Mouse (Mus musculus) thymus, postnatal 0 days (tissue): ENCODE measurements around the gene Arhgef3. TPM values are rescaled to one million over a fixed set of nuclear protein-coding genes. Genes with fewer than 3 reads are reported as not detected.
A peak's percentile ranks its signal among the peaks of the same experiment; 100 is the strongest.

Source experiments
- DNase-seq: peaks from one replicate; pipeline ENCODE4 v3.0.0-alpha.2; 2015; ENCODE audit warnings: low spot score
- polyA plus RNA-seq: library from polyadenylated mRNA; unstranded; fragments of >200 nt; fragmentation: Nextera tagmentation; extraction: Ambion mirVana; gene quantifications from 2 replicates; pipeline ENCODE4 v1.2.1, GENCODE M21; 2015

Gene Arhgef3
- polyA plus RNA-seq, 1 experiment from 2014 or later, result 24.1 TPM

DNA sequence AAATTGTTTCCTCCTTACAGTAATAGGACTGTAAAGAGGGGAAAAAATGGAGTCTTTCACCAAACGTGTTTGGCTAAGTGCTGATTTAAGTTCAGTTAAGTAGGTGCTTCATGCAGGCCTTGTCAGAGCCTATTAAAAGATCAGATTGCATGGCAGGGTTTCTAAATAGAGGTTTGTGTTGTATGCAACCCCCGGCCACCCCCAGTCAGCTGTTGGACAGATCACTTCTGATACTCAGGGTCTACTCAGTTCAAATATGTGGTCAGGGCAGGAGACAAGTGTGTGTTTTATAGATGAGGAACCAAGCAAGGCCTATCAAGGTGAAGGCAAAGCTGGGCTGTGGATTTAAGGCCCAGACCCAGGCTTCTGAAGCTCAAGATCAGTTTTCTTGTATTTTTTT lies 44.1 kb downstream of the Arhgef3 start:
- no peak for DNase-seq

DNA sequence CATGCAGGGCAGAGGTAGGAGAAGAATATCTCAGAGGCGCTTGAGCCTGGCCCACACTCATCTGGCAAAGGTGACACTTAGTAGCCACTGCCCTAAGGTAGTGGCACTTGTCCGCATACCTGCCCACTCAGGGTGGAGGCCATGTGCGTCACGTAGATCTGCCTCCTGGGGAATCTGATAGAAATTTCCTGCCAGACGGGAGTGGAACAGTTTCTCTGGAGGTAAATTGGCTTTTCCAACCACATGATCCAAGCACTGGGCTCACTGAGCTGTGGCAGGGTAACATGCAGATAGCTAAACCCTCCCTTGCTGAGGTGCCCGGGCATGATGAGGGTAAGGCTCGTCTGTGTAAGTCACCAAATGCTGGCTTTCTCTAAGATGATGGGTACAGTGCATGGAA lies 46.1 kb downstream of the Arhgef3 start:
- no peak for DNase-seq

DNA sequence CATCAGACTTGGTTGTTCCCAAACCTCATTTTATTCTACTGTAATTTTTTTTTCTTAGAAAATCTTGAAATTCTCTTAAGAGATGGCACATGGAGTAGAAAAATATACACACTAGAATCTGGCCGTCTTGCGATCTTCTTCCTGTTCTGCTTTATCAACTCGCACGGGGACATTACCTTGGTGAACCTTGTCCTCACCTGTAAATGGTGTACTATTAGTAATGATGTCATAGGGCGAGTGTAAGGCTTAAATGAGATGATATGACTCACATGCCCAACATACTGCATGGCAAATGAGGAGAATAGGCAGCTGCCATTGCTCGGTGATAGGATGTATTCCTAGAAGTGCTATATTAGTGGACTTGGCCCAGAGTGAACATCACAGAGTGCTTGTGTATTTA lies 49.9 kb downstream of the Arhgef3 start:
- DNase-seq, result no peak

DNA sequence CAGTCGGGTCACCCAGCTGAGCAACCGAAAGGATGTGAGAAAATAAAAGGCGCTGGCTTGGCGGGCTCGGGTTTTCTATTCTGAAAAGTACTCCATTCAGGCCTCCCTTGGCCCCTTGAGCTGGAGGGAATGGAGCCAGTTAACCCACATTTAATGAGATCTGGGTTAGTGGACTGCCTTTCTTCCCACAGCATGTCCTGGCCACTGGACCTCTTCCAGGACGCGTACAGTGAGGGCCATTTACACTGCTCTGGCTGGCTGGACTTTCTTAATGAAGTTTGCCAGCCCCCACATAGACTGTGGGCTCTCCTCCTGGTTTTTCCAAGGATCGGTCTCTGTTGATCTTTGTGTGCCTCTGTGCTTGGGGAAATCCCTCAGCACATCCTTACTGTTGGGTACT lies 52.1 kb downstream of the Arhgef3 start:
- no peak for DNase-seq

DNA sequence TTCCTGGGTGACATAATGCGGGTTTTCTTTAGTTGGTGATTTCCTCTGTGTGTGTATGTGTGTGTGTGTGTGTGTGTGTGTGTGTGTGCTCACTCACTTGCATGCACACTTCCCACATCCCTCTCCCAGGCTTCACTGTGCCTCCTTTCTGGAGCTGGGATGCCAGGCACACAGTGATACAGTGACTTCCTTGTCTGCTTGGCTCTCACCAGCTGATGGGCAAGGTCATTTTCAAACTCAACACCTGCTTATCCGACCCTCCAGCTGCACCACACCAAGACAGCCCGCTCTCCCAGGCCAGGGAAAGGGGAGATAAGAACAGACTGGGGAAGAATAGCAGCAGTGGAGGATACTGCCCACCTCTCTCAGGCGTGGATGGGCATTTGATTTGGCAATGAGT lies 52.5 kb downstream of the Arhgef3 start:
- no peak for DNase-seq

DNA sequence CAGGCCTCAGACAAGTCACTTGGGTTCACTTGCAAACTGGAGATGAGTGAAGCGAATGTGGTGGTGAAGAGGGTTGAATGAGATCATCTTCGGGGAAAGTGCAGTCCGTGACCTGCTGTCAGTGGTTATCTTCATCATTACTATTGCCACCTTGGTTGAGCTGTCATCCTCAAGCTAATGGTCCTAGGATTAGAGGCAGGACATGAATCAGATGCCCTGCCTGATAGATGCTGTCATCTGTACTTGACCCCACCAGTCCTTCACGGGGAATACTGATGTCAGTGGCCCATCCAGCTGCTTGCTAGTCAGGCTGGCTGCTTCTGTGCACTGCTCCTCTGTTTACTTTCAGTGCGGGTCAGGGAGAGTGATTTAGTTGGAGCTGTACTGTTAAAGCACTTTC lies 53.7 kb downstream of the Arhgef3 start:
- DNase-seq, result no peak

DNA sequence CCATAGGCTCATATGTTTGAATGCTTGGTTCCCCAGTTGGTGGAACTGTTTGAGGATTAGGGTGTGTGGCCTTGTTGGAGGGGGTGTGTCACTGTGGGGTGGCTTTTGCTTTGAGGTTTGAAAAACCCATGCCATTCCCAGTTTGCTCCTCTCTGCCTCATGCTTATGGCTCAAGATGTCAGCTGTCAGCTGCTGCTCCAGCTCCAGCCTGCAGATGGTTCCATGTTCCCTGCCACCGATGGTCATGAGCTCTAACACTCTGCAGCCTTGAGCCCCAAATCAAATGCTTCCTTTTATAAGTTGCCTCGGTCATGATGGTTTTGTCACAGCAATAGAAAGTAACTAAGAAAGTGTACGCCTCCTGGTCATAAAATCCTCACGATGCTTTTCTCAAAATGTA lies 54.6 kb downstream of the Arhgef3 start:
- DNase-seq, result no peak

DNA sequence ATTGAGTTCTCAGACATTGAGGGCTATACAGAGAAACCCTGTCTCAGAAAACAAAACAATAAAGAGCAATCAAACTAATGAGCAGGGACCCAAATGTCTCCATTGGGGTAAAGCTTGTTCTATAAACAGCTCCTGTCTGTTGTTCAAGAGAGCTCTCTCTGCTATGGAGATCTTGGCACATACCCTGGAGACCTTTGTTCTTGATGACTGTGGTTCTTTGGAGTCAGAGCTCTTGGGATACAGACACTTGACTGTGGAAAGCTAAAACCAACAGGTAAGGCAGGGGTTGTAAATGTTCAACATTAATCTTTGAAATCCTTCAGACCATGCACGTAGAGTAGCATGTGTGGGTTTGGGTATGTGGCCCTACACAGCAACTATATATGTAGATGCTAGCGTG lies 55.7 kb downstream of the Arhgef3 start:
- no peak for DNase-seq

DNA sequence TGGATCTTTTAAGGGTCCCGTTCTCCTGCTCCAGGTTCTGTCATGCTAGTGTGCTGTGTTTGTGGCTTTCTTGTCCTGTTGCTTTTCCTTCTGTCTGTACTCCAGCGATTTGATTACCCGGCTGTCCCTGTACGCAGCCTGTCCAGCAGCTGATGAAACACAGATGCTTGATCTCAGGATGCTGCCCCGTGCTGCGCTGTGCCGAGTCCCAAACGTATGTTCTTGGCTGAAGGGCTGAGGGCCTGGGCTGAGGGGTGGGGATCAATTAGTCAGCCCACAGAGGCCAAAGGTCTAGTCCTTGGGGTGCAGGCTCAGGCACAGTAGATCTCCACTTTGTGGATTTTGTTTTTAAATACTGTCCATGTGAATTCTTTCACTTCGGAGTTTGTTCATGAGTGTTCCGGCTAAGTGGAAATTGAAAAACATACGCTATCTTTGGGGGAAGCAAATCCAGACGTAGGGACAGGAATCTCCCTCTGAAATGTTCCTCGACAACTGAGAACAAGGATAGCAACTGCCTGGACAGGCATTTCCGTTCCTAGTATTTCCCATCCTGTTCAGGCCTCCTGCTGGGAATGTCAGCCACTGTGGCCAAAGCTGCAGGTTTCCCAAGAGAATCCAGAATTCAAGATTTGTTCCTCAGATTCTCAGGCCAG lies 56.6 kb downstream of the Arhgef3 start:
- no peak for DNase-seq

DNA sequence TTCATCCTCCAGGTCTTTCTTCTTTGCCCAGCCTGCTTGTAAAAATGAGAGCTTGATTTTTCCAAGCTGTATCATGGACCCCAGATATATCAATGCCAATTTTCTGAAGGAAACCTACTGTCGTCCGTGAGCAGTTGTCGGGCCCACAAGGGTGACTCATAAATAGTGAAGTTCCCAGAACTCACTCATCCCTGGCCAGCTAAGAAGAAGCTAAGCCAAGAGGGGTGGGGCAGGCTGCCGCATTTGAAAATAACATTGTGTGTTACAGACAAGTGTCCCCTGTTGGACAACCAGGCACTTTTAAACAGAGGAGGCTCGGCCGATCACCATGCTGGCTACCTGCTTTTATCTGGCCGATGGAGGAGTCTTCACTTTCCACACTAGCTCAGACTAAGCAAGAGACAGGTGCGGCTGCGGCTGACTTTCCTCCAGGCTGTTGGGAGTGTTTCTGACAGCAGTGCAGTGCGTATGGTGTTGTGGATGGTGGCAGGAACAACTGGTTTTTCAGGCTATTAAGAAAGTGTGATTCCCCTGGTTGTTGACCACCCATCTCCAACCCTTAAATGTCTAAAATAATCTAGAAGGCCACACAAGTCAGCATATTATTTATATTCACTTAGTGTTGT lies 58.6 kb downstream of the Arhgef3 start:
- DNase-seq, result no peak

DNA sequence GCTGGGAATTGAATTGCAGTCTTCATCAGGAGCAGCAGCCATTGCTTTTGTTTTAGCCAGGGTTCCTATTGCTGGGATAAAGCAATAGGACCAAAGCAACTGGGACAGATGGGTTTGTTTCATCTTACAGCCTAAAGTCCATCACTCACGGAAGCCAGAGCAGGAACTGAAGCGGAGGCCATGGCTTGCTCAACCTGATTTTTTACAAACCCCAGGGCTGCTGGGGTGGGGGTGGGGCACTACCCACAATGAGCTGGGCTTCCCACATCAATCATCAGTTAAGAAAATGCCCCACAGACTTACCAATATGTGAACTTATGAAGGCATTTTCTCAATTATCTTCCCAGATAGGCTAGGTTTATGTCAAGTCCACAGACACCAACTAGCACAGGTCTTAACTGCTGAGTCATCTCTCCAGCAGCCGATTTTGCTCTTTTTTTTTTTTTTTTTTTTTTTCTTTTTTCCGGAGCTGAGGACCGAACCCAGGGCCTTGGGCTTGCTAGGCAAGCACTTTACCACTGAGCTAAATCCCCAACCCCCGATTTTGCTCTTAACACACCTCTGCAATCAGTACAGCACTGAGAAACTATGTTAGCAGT lies 59.6 kb downstream of the Arhgef3 start:
- DNase-seq, result no peak

DNA sequence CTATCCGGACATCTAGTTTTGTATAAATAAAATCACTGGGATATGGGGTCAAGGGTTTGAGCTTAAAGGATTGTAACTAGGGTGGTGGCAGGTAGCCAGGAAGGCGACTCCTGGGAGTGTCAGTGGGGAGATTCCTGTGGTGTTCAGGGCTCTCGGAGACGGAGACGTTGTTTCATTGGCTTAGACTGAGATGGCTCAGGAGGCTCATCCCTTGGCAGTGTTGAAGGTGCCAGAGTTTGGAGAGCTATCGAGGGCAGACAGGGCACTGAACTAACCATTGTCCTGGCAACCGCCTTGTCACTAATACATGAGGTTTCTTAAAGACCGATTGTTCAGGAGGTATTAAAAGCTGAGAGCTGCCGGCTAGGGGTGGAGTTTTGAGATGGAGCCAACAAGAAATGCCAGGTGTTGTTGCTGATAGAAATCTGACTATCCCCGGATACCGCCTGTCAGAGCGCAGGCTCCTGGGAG lies 60.2 kb downstream of the Arhgef3 start:
- no peak for DNase-seq

DNA sequence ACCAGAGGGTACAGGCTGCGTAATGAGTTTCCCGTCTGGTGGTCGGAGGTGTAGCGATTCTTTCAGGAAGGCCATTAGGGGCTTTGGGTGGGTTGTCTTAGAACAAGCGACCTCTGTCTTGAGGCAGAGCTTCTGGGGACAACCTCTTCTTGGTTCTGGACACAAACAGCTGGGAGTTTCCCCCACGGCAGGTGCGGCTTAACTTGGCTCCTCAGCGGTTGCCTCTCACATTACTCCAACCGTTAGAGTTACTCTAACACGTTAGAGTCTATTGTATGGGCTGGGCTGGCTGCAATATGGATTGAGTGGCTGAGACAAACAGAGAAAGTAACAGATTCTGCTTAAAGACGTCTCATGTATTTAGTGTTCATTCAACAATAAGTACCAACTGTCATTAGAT lies 60.6 kb downstream of the Arhgef3 start:
- DNase-seq, result no peak

DNA sequence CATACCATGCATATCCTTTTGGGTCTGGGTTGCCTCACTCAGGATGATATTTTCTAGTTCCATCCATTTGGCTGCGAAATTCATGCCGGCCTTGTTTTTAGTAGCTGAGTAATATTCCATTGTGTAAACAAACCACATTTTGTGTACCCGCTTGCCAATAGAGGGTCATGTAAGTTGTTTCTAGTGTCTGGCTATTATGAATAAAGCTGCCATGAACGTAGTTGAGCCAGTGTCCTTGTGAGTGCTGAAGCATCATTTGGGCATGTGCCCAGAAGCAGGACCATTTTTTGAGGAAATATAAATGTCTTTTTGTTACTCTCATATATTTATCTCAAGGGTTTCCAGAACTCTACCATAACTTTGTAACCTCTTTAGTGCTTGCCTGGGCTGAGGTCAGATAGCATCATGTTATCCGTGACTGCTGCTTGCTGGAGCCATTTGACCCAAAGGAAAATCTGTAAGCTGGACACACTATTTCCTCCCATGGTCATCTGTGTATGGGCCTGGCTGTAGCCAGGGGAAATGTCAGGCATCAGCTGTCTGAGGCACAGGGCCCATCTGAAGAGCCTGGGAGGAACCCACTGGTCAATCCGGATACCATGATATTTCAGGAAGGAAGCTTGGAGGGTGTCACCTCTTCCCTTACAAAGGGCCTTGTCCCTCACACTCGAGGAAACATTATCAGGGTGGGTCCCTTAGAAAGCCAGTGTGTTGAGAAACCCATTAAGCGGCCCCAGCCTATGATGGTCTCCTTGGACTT lies 63.3 kb downstream of the Arhgef3 start:
- DNase-seq, result no peak

DNA sequence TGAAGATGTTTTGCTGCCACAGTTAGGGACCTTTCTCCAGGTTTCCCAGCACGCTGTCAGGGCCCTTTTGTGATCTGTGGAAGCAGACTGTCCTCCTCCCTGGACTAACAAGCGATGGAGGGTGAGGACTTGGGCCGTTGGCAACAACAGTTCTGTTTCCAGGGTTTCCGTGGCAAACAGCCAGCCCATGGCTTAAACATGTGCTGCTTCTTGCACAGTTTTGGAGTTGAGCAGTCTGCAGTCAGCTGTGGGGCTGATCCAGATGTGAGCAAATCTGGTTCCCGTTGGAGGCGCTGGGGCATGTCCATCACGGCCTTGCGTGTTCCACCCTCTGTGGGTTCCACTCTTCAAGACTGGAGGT lies 63.8 kb downstream of the Arhgef3 start:
- DNase-seq, result no peak

DNA sequence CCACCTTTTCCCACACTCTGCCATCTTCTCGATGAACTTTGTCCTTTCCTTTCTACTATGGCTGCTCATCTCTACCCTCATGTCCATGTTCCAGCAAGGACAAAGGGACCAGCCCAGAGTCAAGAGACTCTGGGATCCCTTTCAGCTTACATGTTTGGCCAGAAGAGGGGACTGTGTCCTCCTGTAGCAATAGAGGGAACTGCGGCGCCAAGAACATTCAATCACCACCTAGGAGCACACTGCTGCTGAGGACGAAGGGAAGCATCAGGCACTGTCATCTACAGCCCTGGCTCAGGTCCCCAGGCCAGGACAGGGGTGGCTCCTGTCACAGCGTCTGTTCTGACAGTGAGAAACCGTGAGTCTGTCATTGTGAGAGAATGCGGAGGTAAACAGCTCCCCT lies 65.1 kb downstream of the Arhgef3 start:
- no peak for DNase-seq

DNA sequence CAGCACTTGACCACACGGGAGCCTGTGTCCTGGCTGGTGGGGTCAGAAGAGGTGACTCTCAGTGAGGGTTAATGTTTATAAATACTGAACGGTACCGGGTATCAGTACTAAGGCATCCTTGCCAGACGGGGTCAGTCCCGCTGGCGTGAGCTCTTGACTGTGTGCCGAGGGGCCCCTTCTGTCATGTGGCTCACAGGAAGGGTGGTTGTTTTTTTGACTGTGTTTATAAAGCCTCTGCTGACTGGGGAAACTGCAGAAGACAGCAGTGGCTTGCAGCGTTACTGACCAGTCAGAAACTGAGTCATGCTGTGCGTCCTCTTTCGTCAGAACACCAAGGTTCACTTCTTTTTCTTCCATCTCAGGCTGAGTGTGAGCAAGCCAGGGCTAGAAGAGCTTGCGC lies 67.4 kb downstream of the Arhgef3 start:
- DNase-seq, result no peak

DNA sequence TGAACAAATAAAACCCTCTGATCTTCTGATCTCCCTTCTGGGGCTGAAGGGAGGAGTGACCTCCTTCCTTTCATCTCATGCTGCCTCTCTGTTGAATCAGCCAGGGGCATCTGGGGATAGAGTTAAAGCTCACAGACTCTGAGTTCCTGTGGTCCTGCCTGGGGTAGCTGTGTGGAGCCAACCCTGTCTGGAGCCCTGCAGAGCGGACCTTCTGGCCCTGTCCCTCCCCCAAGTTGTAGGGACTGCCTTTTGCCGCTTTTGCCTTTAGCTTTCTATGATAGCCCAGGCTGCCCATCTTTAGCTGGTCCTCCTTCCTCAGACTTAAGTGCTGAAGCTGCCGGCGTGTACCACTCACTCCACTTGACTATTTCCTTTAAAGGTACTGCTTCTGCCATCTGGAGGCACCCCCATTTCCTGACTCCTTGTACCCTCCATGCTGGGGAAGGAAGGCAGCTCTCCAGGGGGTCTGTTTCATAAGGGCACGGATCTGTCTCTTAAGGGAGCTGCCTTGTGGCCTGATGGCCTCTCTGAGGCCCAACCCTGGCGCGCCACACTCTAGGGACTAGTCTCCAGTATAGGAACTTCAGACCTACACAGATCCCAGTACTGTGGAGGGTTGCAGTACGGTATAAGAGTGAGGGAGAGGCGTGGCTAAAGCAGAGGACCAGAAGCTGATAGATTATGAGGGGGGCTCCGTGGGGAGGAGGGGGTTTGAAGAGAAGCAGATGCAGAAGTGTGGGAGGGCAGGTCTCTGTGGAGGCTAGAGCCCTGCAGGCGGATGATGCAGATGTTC lies 68.1 kb downstream of the Arhgef3 start:
- DNase-seq, result no peak

DNA sequence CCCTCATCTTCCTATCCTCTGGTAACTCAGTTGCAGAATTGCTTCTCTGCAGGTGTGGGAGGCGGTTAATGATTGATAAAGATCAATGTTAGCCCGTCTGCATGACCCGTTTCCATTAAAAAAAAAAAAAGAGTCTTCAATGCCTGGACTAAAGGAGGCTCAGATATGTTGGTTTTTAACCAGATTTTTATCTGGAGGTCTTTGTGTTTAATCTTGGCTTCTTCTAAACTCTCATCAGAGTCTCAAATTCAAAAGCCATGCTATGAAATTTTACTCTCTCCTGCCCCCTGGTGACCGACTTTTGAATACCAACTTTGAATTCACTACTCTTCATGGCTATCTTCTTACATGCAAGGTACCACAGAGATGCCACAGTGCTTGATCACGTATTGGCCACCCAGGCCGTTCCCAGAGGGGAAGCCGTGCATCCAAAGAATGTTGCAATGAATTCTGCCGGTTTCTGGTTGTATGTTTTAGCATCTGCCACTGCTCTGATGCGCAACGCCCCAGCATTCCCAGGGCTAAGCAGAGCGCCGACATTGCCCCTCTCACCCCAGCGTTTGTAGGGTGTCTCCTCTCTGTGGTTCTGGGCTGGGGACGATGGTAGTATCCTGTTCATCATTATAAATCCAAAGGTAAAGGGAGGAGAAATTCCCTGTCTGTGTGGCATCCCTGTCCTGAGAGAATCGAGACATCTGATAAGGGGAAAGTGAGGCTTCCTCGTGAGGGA lies 69.0 kb downstream of the Arhgef3 start:
- DNase-seq, result peak; percentile 72

DNA sequence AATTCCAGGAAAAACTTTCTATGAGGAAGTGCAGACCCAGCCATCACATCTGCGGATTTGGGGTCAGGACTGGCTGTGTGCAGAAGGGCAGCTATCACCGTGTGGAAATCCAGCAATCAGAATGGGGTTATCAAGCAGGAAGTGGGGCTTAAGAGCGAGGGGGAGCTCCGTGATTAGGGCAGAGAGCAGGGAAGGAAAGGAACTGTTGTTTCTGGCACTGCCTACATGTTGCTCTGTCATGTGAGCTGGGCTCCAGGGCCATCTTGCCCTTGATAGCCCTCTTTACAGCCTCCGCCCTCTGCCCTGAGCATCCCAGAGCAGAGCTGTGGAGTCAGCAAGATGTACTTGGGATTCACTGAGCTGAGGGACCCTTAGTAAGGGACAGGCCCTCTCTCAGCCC lies 71.2 kb downstream of the Arhgef3 start:
- no peak for DNase-seq

DNA sequence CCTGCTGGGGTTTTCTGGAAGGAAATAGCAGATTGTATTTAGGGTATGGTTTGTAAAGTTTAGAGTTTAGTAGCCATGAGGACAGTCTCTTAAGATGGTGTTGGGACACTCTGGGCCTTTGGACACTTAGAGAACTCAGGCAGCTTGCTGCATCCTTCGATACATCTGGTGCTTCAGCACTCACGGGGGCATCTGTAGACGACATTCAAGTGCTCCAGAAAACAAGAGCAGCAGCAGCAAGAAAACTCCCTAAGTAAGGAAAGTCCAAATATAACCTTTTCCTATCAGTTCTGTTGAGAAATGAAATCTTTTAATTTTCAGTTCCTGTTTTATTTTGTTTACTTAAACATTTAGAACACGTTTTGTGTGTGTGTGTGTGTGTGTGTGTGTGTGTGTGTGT lies 71.9 kb downstream of the Arhgef3 start:
- no peak for DNase-seq
